Mouse (Mus musculus): ENCODE data around the gene Fam120b.
"Not testable (repeated sequence)": the region's sequence is repeated elsewhere in the genome, so short reads cannot be mapped to it uniquely, and the experiment has no call there.

Gene Fam120b

GRCm38 (mm10) chr17:15440067-15440462, 44.1 kb downstream of the Fam120b start:
- DNase-seq, result no peak

- no peak for DNase-seq
Observed at GRCm38 (mm10) chr17:15440463-15441121, 44.6 kb downstream of the Fam120b start.

- DNase-seq, result no peak
Observed at GRCm38 (mm10) chr17:15445421-15445820, 49.4 kb downstream of the Fam120b start.

GRCm38 (mm10) chr17:15447831-15448230, 51.8 kb downstream of the Fam120b start:
- DNase-seq, result no peak

- DNase-seq, result not testable (repeated sequence)
Observed at GRCm38 (mm10) chr17:15449144-15449543, 53.1 kb downstream of the Fam120b start.

- DNase-seq, result no peak
Observed at GRCm38 (mm10) chr17:15449606-15450005, 53.6 kb downstream of the Fam120b start.

GRCm38 (mm10) chr17:15455203-15455602, 59.2 kb downstream of the Fam120b start:
- no peak for DNase-seq

GRCm38 (mm10) chr17:15456595-15456994, 60.6 kb downstream of the Fam120b start:
- DNase-seq, result no peak

- DNase-seq, result no peak
Observed at GRCm38 (mm10) chr17:15459761-15460160, 63.8 kb downstream of the Fam120b start.

GRCm38 (mm10) chr17:15461921-15462495, 66.0 kb downstream of the Fam120b start:
- no peak for DNase-seq

GRCm38 (mm10) chr17:15467669-15468068, 71.7 kb downstream of the Fam120b start:
- peak; percentile 44 to 64 for DNase-seq

GRCm38 (mm10) chr17:15472671-15473070, 76.7 kb downstream of the Fam120b start:
- no peak for DNase-seq

Data from lung, adult 18-20 months (tissue).